Mouse (Mus musculus) adrenal gland, adult (tissue): Measurements from ENCODE around the gene Rnf141.
A peak's percentile ranks its signal among the peaks of the same experiment; 100 is the strongest.

Source experiments
- DNase-seq, 2 experiments: peaks; one replicate each; pipeline ENCODE4 v3.0.0; 2022 to 2023; ENCODE audit warnings: low spot score in 1 of 2; ENCODE audit not compliant: inconsistent age in 2 of 2

Rnf141 gene

DNA sequence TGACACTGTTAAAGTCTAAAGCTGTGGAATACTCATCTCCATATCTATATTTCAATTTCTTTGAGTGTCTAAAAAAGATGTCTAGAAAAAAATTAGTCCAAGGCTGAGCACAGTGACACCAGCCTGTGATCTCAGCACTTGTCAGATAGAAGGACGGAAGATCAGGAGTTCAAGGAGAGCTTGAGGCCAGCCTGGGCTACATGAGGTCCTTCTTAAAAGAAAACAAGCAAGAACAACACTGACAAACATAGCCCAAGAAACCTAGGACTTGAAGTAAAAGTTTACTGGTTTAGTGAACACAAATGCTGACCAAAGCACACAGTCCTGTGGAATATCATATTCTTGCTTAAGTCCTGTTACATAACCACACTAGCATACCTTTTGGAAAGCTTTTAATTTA lies 10.2 kb downstream of the Rnf141 start:
- peak in 1 of 2 experiments; percentile 67 for DNase-seq

DNA sequence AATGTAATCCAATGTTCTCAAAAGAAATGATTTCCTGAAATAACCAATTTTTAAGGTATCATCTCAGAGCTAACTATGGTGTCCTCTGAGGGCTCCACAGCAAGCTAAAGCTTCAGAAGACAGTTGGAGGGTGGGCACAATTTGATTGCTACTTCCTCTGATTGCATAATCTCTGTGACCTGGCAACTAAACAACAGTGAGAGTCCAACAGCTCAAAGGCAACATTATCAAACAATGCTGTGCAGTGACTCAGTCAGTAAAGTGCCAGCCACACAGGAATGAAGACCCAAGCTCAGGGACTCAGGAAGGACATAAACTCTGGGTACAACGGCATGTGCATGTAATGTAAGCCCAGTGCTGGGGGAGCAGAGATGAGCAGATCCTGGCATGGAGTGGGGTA lies 11.2 kb downstream of the Rnf141 start:
- DNase-seq: peak in 1 of 2 experiments; percentile 61

DNA sequence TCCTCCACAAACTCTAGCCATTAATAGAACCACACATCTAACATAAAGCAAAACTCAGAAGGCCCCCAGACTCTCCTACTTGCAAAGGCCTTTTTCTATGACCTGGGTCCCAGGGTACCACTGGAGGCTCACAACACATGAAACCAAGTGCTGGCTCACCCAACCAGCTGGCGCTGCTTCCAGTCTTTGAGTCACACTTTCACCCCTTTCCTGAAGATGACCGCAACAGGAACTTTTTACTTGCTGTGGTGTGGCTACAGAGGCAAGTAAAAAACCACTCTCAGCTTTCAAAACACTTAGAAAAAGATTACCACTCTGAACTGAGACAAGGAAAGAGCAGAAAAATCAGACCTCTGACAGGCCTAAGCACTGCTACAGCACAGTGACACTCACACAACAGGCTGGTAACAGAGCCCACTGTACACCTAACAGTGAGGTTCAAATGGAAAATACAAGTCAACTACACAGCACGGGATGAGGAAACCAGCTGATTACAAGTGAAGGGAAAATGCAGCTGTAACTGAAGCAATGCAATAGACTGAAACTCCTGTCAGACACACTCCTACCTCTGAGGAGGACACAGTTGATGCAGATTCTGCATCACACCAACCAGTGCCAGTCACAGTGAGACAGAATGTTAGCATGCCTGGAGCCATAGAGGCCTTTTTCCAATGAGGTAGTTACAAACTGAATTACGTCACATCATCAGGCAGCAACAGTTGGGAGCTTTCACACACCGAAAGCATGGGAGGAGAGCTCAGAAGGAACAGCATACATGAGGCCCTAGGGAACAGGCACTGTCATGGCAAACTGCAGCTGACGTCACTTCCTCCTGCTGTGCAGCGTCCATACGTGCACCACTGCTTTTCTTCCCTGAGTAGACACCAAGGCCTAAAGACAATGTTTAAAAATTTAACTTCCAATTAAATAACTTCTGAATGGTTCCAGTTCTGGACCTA lies 20.0 kb downstream of the Rnf141 start:
- DNase-seq: peak in 1 of 2 experiments; percentile 52

DNA sequence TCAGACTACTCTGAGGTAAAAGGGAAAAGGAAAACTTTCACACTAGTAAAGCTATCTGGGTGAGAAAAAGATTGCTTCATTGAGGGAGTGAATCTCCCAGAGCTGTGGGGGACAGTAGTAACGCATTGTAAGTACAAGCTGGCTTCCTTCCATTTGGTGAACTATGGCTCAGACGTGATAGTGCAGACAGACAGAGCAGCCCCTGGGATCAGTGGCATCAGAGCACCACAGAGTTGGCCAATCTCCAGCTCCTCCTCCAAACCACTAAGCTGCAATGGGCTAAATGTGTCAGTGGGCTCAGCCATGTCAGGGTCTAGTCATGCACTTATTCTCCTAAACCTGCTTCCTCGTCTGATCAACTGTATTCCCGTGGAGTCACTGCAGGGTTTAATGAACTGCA lies 20.7 kb downstream of the Rnf141 start:
- peak in 1 of 2 experiments; percentile 30 for DNase-seq

DNA sequence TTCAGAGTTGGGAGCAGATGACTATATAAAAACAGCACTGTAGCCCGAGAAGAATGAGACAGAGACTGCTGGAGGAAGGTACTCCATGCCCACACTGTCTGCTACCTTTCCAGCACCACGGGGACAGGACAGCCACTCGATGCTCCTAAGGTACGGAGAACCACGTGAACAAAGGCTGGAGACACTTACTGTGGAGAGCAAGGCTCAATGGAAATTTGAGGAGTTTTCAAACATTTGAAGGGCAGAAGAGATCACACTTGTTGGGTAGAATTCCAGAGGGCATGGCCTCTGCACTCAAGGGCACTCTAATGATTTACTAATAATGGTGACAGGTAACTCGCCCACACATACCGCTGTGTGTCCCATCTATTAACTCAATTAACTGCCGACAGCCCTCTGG lies 21.2 kb downstream of the Rnf141 start:
- DNase-seq: peak in 1 of 2 experiments; percentile 32

DNA sequence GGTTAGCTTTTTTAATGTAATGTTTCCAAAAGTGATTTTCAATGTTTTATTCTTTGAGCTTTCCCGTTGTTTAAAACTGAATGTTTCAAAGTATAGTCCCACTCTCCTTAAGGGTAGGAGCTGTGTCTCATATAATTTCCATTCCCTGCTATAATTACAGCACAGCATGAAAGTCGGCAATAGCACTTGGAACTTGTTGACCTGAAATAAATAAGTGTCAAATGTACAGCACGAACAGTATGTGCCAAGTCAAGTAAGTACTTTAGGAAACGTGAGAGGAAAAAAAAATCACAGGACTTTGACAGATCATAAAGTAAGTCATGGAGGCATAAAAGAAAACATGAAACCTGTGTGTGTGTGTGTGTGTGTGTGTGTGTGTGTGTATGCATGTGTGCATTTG lies 22.2 kb downstream of the Rnf141 start:
- no peak for DNase-seq

DNA sequence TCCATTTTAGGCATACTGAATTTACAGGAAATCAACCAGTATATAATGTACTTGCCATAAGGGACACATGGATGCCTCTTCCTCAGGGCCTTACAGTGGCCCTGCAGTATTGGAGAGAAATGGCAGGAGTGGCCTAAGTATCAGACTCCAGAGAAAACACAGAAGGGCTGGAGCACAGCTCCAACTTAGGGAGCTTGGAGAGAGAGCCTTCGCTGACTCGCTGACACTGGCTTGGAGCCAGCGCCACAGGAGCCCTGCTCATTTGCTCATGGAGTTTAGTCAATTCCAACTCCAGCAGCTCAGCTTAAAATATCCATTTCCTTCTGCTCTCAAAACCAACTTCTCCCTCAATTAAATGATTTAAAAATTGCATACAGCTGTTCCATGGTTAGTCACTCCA lies 22.6 kb downstream of the Rnf141 start:
- DNase-seq: peak; percentile 74 to 89

DNA sequence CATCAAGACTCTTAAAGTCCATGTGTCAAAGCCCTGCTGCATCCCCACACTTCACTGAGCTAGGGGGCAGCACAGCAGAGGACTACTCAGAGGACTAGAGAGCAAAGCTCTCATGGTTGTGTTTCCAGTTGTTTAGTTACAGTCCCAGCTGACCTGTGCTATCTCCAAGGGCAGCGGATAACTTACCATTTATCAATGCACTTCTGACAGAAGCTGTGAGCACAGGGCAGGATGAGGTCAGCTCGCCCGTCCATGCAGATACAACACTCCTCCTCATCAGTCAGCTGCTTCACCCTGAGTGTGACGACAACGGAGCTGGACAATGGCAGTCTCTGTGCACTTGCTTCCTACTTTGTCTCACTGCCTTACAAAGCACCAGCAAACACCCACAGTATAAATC lies 23.2 kb downstream of the Rnf141 start:
- peak; percentile 71 to 87 for DNase-seq

DNA sequence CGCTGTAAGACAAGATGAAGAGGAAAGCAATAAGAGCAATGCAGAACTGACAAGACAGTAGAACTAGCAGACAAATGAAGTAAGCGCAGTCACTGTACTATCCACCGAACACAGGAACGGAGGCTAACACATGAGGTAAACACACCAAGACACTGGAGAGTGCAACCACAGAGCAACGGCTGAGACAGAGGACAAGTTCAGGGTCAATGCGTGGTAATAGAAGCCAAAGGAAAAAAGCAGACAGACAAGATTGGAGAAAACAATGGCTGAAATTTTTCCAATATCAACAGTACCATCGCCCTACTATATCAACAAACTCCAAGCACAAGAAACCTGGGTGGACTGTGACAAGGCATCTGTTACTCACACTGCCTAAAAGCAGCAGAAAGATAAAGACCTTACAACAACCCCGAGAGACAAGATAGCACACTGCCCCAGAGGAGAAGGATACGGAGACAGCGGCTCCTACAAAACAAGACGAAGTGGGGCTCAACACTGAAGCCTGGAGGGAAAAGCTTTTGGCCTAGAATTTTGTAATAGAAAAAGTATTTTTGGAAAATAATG lies 25.4 kb downstream of the Rnf141 start:
- DNase-seq: peak in 1 of 2 experiments; percentile 65

DNA sequence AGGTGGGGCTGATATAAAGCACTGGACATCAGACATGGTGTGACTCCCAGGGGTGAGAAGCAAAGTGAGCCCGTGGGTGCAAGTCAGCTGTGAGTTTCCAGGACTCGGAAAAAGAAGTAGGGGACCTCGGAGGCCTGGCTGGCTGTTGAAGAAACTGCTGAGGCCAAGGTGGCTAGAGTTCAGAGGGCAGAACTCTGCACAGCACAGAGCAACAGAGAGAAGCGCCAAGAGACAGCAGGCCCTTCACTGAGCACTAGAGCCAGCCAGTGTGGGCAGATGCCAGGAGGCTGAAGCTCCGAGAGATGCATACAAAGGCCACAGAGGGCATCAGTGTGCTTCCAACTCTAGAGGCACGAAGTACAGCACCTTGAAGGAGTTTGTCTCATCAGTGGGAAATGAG lies 26.1 kb downstream of the Rnf141 start:
- peak in 1 of 2 experiments; percentile 49 for DNase-seq

DNA sequence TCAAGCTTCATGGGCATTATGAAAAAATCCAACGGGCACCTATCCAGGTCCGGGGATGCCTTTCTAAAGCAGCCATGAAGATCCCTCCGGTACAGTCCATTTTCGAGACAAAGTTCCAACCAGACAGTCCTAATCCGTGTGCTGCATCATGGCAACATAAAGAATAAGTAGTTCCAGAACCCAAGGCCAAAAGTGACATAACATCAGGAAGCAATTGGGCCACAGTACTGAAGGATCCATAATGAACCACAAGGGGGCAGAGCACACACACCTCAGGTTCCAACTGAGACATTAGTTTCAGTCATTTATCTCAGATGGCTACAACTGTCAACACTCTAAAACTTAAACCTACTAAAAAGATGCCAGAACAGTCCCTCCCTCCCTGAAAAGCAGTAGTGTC lies 28.2 kb downstream of the Rnf141 start:
- peak; percentile 48 to 87 for DNase-seq

DNA sequence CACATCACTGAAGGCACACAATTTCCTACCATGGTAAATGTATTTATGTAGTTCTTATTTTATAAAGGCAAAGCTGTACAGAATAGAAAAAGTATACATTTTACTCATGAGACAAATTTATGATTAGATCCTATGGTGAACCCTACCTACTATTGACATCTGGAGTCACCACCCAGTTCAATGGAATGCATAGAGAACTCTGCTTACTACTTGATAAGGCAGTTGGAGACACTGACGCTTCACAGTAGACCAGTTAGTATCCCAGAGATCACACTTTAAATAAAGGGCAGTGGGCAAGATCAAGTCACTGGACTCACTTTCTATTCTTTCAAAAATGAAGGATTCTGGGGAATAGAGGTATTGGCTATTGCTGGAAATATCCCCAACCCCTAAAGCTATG lies 30.3 kb downstream of the Rnf141 start:
- no peak for DNase-seq

DNA sequence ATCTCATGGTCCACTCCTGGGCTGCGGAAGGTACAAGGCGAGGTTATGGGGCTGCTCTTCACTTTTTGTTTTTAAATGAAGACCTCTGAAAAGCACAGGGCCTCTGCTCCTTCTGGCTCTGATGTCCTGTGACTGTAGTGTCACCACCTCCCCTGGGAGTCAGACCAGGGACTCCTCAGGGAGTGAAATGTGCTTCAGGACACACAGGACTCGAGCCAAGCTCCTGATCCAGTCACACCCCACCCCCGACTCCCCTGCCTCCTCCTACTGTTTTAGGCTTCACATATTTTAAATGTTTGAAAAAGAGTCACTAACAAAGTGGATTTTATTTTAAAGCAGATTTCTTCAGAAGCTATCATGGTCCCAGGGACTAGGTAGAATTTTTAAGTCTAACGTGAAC lies 32.7 kb downstream of the Rnf141 start:
- peak in 1 of 2 experiments; percentile 31 for DNase-seq

DNA sequence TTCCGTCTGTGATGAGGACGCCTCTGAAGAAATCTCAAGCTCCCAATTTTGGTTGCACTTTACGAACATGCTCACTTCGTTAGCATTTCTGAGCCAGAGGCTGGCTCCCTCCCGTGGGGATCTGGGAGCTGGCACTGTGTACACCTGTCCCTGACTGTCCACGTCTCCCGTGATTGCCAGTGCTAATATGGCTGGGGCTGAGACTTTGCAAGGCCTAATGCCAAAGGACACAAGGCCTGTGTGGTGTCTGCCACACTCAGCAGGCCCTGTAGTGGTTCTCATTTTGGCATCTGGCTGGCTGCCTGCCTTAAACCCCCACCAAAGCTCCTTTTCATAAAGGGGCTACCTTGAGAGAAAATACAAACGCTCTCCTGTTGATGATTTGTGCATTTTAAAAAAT lies 33.3 kb downstream of the Rnf141 start:
- DNase-seq: no peak

DNA sequence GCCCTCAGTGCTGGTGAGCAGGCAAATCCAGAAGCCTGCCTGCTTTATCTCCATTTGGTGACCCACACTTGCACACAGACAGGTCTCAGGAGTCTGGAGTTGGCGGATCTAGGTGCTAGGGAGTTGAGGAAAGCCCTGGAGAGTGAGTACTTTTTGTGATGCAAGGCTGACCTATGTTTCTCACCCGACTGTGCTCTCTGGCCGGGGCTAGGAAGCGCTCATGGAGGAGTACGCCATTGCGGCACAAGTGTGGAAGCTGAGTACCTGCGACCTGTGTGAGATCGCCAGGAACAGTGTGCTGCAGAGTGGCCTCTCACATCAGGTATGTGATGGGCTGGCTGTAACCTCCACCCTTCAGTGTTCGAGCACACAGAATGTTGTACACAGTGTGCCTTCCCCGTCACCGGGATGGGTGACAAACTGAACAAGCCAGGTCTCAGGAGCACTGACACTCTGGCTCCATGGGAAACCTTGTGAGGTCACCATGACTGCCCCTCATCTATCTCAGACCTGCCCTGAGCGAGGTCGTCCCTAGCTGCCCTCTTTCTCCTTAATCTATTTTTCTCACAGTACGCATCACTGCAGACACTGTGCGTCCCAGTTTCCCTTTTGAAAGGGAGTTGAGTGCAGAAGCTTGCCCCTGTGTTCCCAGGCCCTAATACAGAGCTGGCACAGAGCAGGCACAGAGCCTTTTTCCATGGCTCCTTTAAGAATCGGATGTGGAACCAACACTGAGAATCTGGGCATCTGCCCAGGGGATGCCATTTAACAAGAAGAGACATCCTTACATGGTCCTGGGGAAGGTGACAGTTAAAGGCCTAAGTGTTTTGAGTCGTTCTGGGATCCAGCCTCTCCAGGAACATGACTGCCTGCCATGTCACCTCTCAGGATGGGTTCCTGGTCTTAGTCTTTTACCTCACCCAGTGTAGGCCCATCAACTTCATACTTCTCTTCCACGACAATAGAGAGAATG lies 34.4 kb downstream of the Rnf141 start:
- no peak for DNase-seq

DNA sequence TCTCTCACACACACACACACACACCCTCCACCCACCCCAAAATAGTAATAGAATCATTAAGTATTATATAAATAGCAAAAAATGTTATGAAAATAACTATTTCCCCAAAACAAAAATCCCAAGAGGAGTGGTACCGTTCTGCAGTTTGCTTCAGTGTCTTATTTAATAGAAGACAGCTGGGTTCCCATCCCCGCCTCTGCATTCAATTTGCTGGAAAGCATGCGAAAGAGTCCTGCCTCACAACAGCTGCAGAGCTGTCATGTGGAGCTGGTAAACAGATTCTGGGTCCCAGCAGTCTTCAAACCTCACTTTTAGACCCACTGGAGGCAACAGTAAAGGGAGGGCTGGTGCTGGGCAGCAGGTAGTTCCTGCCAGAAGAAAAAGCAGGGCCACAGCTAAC lies 35.3 kb downstream of the Rnf141 start:
- no peak for DNase-seq

DNA sequence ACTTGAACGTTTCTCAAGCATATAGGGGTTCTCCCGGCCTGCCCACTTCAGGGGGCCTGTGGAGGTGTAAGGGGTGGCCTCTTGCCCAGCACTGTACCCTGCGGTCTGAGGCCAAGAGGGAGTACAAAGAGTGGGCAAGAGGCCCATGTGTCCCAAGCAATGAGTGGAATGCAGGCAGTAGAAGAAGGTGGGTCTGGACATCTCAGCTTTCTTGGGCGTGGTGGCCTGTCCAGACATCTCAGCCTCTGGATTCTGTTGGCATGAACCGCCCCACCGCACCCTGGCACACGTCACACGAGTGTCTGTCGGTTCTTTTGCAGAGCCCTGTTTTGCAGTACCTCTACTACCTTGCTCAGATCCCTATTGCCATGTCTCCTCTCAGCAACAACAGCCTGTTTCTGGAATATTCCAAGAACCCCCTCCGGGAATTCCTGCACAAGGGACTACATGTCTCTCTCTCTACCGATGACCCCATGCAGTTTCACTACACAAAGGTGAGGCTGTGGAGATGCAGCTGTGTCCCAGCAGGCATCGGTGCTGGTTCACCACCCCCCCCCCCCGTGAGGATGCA lies 36.7 kb downstream of the Rnf141 start:
- no peak for DNase-seq

DNA sequence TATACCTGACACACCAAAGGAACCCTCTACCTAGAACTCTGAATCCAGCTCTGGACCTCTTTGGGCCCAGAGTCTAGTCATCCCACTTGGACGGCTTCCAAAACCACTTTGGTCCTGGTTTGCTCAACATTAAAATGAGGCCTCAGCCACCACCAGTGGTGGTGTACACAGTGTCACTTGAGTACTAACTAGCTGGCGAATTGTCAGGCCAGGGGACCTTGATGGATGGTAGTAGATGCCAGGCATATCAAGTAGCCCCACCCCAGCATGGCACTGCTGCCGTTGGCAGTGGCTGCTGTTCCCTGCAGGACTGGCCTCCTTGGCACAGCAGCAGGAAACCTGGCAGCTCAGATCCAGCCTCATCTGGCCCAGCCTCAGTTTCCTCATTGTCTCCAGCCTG lies 40.0 kb downstream of the Rnf141 start:
- DNase-seq: peak in 1 of 2 experiments; percentile 82

DNA sequence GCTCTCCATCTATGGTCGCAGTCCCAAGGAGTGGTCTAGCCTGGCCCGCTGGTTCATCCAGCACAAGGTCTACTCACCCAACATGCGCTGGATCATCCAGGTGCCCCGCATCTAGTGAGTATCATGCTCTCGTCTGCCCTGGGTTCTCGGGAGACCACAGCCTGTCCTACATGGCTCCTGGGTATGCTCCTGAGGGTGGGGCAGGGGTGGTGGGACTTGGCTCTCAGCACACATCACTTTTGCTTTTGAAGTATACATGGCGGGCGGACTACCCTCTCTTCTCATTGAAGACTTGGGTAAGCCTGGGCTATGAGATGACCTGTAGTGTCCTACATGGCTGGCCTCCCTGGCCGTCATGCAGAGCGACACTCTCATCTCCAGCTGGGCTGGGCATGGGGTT lies 41.1 kb downstream of the Rnf141 start:
- peak in 1 of 2 experiments; percentile 35 for DNase-seq

DNA sequence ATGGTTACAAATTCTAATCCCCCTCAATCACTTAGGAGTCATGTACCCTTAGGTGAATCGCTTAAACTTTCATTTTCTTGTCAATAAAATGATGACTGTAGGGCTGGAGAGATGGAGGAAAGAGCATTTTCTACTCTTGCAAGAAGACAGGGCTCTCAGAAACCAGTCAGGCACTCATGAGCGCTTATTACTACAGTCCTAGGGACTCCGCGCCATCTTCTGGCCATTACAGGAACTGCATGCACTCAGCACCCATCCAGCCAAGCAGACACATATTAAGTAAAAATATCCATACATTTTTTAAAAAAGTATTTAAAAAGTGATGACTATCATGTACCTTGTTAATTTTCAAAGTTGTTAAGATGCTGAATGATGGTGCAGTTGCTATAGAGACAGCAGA lies 43.2 kb downstream of the Rnf141 start:
- DNase-seq: peak; percentile 78 to 93
